Mouse (Mus musculus) lung, embryonic 15.5 days (tissue): ENCODE data around the gene Pla2g10. TPM values are rescaled to one million over a fixed set of nuclear protein-coding genes. Genes with fewer than 3 reads are reported as not detected.
"Not testable (repeated sequence)": the region's sequence is repeated elsewhere in the genome, so short reads cannot be mapped to it uniquely, and the experiment has no call there.

Source experiments
- ATAC-seq: fragments of 200-750 bp; cut with Nextera tagmentation; 2 replicates; pipeline ENCODE4 v1.8.0; 2017; ENCODE audit warnings: moderate number of reproducible peaks, borderline replicate concordance; ENCODE audit not compliant: low FRiP score, low TSS enrichment; ENCODE audit errors: extremely low read depth
- H3K27ac ChIP-seq: fragments of 300-500 bp; sonication (generic); 2 replicates; pipeline ENCODE4 v1.5.1; 2015; ENCODE audit warnings: moderate library complexity, mild to moderate bottlenecking, inconsistent platforms
- H3K27me3 ChIP-seq: fragments of 300-500 bp; sonication (generic); 2 replicates; pipeline ENCODE4 v1.6.1; 2015; ENCODE audit warnings: inconsistent platforms
- H3K36me3 ChIP-seq: fragments of 300-500 bp; sonication (generic); 2 replicates; pipeline ENCODE4 v1.6.1; 2015; ENCODE audit warnings: inconsistent platforms
- H3K4me1 ChIP-seq: fragments of 300-500 bp; sonication (generic); 2 replicates; pipeline ENCODE4 v1.6.1; 2015; ENCODE audit warnings: inconsistent platforms
- H3K4me2 ChIP-seq: fragments of 300-500 bp; sonication (generic); 2 replicates; pipeline ENCODE4 v1.6.1; 2015; ENCODE audit warnings: inconsistent platforms, mild to moderate bottlenecking, moderate library complexity
- H3K4me3 ChIP-seq: fragments of 300-500 bp; sonication (generic); 2 replicates; pipeline ENCODE4 v1.5.1; 2015; ENCODE audit warnings: mild to moderate bottlenecking, inconsistent platforms
- H3K9ac ChIP-seq: fragments of 300-500 bp; sonication (generic); 2 replicates; pipeline ENCODE4 v1.6.1; 2015; ENCODE audit warnings: inconsistent platforms
- H3K9me3 ChIP-seq: fragments of 300-500 bp; sonication (generic); 2 replicates; pipeline ENCODE4 v1.6.1; 2016; ENCODE audit warnings: inconsistent platforms
- WGBS: fragments of 180-500 bp; shearing (Covaris S2); methylation state at CpG from one replicate; pipeline ENCODE4 v1.1.7; 2015; 5-methylcytosine and 5-hydroxymethylcytosine counted together
- polyA plus RNA-seq: library from polyadenylated mRNA; unstranded; fragments of >200 nt; fragmentation: Nextera tagmentation; extraction: Ambion mirVana; gene quantifications from 2 replicates; pipeline ENCODE4 v1.2.1, GENCODE M21; 2015

Gene Pla2g10
- polyA plus RNA-seq, 1 experiment from 2014 or later = 3.0 TPM

DNA sequence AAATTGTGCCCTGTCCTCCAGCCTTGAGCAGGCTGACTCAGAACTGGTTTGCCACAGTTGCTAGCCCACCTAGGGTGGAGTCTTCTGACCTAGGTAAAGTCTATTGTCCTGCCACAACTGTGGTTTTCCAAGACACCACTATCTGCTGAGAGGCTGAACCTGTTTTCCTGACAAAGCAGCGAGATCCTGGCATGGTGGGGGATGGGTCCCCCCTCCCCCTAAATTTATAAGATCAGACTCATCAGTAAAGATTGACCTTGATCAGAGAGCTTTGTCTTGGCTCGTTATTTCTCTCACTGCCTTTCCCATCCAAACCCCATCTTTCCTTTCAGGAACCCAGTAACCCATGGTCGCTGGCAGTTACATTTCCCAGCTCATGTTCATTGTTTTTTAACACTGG lies 19.2 kb upstream of the Pla2g10 start:
- no peaks in the 10 kb centered on the region for H3K9me3 ChIP-seq
- H3K4me3 ChIP-seq = no peak overlapping the region
- H3K4me1 ChIP-seq = 0 out of 2 replicates have a peak, but pooled peaks cover 2% of the 10 kb centered on the region
- H3K27me3 ChIP-seq = no peaks in the 10 kb centered on the region
- H3K4me2 ChIP-seq = no peak overlapping the region
- H3K9ac ChIP-seq = no peak overlapping the region
- WGBS = 43% methylated on average over 3 of the region's 3 CpGs
- no peak overlapping the region for H3K27ac ChIP-seq
- no peak for ATAC-seq
- no peaks in the 10 kb centered on the region for H3K36me3 ChIP-seq

DNA sequence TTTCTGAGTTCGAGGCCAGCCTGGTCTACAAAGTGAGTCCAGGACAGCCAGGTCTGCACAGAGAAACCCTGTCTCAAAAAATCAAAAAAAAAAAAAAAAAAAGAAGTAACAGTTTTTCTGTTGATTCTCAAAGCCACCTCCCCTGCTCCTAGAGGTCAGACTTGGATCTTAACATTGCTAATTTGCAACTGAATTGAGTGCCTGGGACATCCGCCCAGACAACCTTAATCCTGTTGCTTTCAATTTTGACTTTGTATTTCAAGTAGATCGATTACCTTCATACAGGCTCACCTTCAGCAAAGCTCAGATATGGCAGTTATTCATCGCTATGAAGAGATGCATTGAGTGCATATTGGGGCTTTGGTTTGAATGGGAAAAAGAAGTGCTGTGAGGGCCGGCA lies 18.5 kb upstream of the Pla2g10 start:
- Histone ChIP-seq H3K36me3 (no peaks in the 10 kb centered on the region), H3K4me2 (no peak overlapping the region), H3K9me3 (no peaks in the 10 kb centered on the region), H3K27ac (no peak overlapping the region), H3K9ac (no peak overlapping the region), H3K27me3 (no peaks in the 10 kb centered on the region), H3K4me3 (no peak overlapping the region), H3K4me1 (no peaks in the 10 kb centered on the region)
- 60% methylated on average over 5 of the region's 5 CpGs for WGBS
- no peak for ATAC-seq

GRCm38 (mm10) chr16:13748813-13749212 lies 18.0 kb upstream of the Pla2g10 start:
- not testable (repeated sequence) for H3K27me3 ChIP-seq, H3K36me3 ChIP-seq, H3K27ac ChIP-seq, H3K4me3 ChIP-seq, H3K9ac ChIP-seq, H3K9me3 ChIP-seq, H3K4me2 ChIP-seq, H3K4me1 ChIP-seq, ATAC-seq
- 30% methylated on average over 10 of the region's 10 CpGs for WGBS

DNA sequence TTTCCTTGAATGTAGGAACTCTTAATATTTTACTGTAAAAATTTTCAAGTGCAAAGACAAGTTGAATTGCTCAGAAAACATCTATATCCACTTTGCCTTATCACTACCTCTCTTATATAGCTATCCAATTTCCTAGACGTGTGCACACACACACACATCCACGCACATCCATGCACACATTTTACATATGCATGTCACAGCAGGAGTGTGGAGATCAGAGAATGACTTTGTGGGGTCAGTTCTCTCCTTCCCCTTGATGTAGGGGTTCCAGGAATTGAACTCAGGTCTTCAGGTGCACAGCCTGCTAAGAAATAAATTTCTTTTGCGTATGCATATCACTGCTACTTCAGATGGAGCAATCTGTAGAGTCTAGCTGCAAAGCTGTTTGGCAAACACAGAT lies 17.3 kb upstream of the Pla2g10 start:
- no peak for ATAC-seq
- Histone ChIP-seq H3K27ac (no peak overlapping the region), H3K27me3 (no peaks in the 10 kb centered on the region), H3K4me2 (no peak overlapping the region), H3K9me3 (no peaks in the 10 kb centered on the region), H3K4me3 (no peak overlapping the region), H3K9ac (no peak overlapping the region), H3K36me3 (no peaks in the 10 kb centered on the region), H3K4me1 (no peaks in the 10 kb centered on the region)
- 61% methylated on average over 3 of the region's 3 CpGs for WGBS

- Histone ChIP-seq H3K36me3 (no peaks in the 10 kb centered on the region), H3K9me3 (no peaks in the 10 kb centered on the region), H3K27ac (no peak overlapping the region), H3K4me1 (no peaks in the 10 kb centered on the region), H3K4me3 (no peak overlapping the region), H3K4me2 (no peak overlapping the region), H3K27me3 (no peaks in the 10 kb centered on the region), H3K9ac (no peak overlapping the region)
- no peak for ATAC-seq
- WGBS = 89% methylated on average over 8 of the region's 8 CpGs
Measured at GRCm38 (mm10) chr16:13747708-13748107, 16.9 kb upstream of the Pla2g10 start.

- no peak overlapping the region for H3K27ac ChIP-seq
- WGBS = 55% methylated on average over 2 of the region's 2 CpGs
- no peak overlapping the region for H3K4me2 ChIP-seq
- H3K4me1 ChIP-seq = no peaks in the 10 kb centered on the region
- no peak for ATAC-seq
- H3K9ac ChIP-seq = no peak overlapping the region
- H3K4me3 ChIP-seq = no peak overlapping the region
- no peaks in the 10 kb centered on the region for H3K9me3 ChIP-seq
- no peaks in the 10 kb centered on the region for H3K36me3 ChIP-seq
- H3K27me3 ChIP-seq = no peaks in the 10 kb centered on the region
Measured at GRCm38 (mm10) chr16:13740844-13741243, 10.1 kb upstream of the Pla2g10 start.

GRCm38 (mm10) chr16:13739044-13739443 lies 8.3 kb upstream of the Pla2g10 start:
- not testable (repeated sequence) for H3K9me3 ChIP-seq, H3K9ac ChIP-seq, H3K4me2 ChIP-seq, H3K27ac ChIP-seq, H3K4me1 ChIP-seq, H3K4me3 ChIP-seq, H3K36me3 ChIP-seq, ATAC-seq, H3K27me3 ChIP-seq
- 65% methylated on average over 4 of the region's 4 CpGs for WGBS

GRCm38 (mm10) chr16:13735977-13736376 lies 5.2 kb upstream of the Pla2g10 start:
- H3K27ac ChIP-seq = no peak overlapping the region
- no peak for ATAC-seq
- 59% methylated on average over 8 of the region's 8 CpGs for WGBS
- H3K9me3 ChIP-seq = no peaks in the 10 kb centered on the region
- no peaks in the 10 kb centered on the region for H3K27me3 ChIP-seq
- no peak overlapping the region for H3K4me3 ChIP-seq
- H3K4me2 ChIP-seq = no peak overlapping the region
- H3K4me1 ChIP-seq = no peaks in the 10 kb centered on the region
- H3K36me3 ChIP-seq = no peaks in the 10 kb centered on the region
- no peak overlapping the region for H3K9ac ChIP-seq

GRCm38 (mm10) chr16:13733518-13734137 lies 2.8 kb upstream of the Pla2g10 start:
- WGBS = 16% methylated on average over 9 of the region's 9 CpGs
- Histone ChIP-seq H3K9me3 (no peaks in the 10 kb centered on the region), H3K4me1 (peaks cover 4% of the 10 kb centered on the region; the same call in 1 of the 2 replicates), H3K27ac (no peak overlapping the region), H3K9ac (no peak overlapping the region), H3K36me3 (no peaks in the 10 kb centered on the region), H3K4me3 (no peak overlapping the region), H3K27me3 (no peaks in the 10 kb centered on the region), H3K4me2 (no peak overlapping the region)
- no peak for ATAC-seq

DNA sequence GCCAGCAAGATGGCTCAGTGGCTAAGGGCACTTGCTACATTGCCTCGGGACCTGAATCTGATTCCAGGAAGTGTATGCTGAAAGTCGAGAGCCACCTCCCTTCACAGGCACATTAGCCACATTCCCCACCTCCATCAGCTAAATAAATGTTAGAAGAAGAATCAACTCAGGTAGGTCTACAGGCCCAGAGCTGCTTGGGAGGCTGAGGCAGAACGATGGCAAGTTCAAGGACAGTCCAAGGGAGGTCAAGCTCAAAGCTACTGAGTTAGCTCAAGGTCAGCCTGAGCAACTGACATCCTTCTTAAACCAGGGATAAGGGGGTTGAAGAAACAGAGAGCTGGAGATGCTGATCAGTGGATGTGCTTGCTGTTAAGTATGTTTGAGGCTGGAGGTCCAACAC lies 2.0 kb upstream of the Pla2g10 start:
- Histone ChIP-seq H3K4me1 (peaks cover 4% of the 10 kb centered on the region; the same call in 1 of the 2 replicates), H3K4me2 (no peak overlapping the region), H3K36me3 (no peaks in the 10 kb centered on the region), H3K9me3 (no peaks in the 10 kb centered on the region), H3K27ac (no peak overlapping the region), H3K27me3 (no peaks in the 10 kb centered on the region), H3K4me3 (no peak overlapping the region), H3K9ac (no peak overlapping the region)
- WGBS = 67% methylated on average over 3 of the region's 3 CpGs
- ATAC-seq = no peak

DNA sequence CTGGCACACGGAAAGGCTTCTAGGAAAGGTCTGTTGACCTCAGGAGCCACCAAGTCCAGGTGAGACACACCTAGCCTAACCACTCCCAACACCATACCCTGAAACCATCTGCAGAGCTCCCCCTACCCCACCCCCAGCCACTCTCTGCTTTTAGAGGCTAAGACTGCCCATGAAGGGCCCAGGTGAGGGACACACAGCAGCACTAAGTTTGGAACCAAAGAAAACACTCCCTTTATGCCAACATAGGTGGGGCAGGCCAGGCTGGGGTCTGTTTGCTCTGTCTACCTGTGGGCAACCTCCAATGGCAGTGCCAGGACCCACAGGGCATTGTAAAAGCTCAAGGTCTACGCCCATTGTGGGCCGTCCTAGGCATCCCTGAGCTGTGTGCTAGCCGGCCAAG lies 1.4 kb downstream of the Pla2g10 start:
- no peaks in the 10 kb centered on the region for H3K36me3 ChIP-seq
- no peaks in the 10 kb centered on the region for H3K27me3 ChIP-seq
- no peaks in the 10 kb centered on the region for H3K9me3 ChIP-seq
- peak; percentile 53; the same call in 1 of the 2 replicates for ATAC-seq
- H3K9ac ChIP-seq = no peak overlapping the region
- H3K4me3 ChIP-seq = no peak overlapping the region
- no peak overlapping the region for H3K4me2 ChIP-seq
- H3K27ac ChIP-seq = no peak overlapping the region
- 79% methylated on average over 4 of the region's 4 CpGs for WGBS
- H3K4me1 ChIP-seq = peaks cover 4% of the 10 kb centered on the region; the same call in 1 of the 2 replicates

DNA sequence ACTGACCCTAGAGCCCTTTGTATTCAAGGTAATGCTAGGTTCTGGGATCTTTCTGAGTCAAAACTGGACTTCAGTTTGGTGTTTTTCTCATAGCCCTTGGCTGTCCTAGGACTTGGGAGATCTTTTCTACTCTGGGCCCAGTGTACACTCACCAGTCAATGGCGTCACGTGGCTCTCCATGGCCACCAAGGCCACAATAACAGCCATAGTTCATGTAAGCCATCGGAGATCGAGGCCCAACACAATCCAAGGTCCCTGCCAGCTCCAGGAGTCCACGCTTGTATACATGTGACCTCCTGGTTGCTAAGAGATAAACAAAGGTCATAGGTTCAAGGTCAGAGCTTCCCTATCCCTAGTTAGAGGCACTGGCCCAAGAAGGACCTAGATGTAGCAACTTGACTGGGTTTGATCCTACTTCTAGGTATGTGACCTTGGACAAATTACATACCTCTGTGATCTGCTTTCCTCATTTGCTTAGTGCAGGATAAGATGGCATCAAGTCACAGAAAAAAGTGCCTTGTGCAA lies 2.9 kb downstream of the Pla2g10 start:
- Histone ChIP-seq H3K9me3 (no peaks in the 10 kb centered on the region), H3K27ac (no peak overlapping the region), H3K36me3 (no peaks in the 10 kb centered on the region), H3K4me1 (peaks cover 4% of the 10 kb centered on the region; the same call in 1 of the 2 replicates), H3K4me3 (no peak overlapping the region), H3K4me2 (no peak overlapping the region), H3K9ac (no peak overlapping the region), H3K27me3 (no peaks in the 10 kb centered on the region)
- no peak for ATAC-seq
- WGBS = 69% methylated on average over 5 of the region's 5 CpGs

- Histone ChIP-seq H3K36me3 (no peaks in the 10 kb centered on the region), H3K27ac (no peak overlapping the region), H3K4me1 (no peaks in the 10 kb centered on the region), H3K4me2 (no peak overlapping the region), H3K9ac (no peak overlapping the region), H3K4me3 (no peak overlapping the region), H3K9me3 (no peaks in the 10 kb centered on the region), H3K27me3 (no peaks in the 10 kb centered on the region)
- no peak for ATAC-seq
- WGBS = 34% methylated on average over 10 of the region's 10 CpGs
Measured at GRCm38 (mm10) chr16:13722937-13723336, 7.8 kb downstream of the Pla2g10 start.
